Mouse (Mus musculus): ENCODE data around the gene Nfat5. TPM values are rescaled to one million over a fixed set of nuclear protein-coding genes. Genes with fewer than 3 reads are reported as not detected.

Gene Nfat5
- 10 to 100 TPM; 46.3 to 60.9 TPM for total RNA-seq (2021)

DNA sequence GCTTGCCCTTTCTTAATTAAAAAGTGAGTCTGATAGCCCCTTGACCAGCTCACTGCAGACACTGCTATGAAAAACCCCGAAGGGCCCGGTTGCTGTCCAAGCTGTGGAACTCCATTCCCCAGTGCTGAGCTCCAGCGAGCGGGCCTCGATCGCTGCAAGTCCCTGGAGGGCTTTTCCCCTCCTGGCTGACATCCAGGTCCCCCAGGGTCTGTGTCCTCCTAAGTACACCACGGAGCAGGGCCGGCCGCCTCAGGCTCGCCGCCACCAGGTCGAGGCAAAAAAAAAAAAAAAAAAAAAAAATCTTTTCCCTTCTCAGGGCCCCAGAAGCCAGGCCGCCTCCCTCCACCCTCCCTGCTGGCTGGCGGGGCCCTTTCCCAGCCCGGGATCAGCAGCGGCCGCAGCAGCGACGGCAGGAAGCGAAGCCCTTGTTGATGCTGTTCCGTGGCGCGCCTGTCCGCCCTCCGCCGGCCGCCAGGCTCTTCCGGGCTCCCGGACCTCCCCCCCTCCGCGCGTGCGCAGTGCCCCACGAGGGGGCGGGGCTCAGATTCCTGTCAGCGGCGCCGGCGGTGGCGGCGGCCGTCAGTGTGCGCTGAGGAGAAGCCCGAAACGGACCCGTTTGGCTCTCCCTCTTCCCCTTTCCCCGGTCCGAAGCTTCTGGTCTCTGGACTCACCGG, at the start of gene Nfat5:
Gene Nfat5 (plus strand): TSS at position 543 of the 674 bp plus-strand sequence.
- intact Hi-C loops (cut with DNase I) = loop anchor here (10.0 kb wide), 2 partner anchors 138 to 178 kb away; partner anchors contain the start of gene Cyb5b
- peak; percentile 98 to 99 for DNase-seq (ENCODE audit: low spot score in 2 of 2)

DNA sequence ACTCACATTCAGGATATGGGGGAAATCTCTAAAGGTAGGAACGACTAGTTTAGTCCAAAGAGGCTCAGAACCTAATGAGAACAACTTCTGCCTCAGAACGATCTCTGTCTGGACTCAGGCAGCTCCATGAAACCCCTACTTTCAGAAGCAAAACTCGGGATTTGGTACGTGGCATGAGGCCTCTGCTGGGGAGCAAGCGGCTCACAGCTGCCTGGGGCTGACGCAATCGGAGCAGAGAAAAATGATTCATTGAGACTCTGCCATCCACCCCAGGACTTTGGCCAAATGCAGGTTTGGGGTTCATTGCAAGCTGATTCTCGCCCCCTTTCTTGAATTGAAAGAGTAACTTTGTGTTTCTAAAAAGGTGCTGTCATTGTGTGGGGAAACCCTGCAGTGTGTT, 49.1 kb upstream of the Nfat5 start:
- intact Hi-C loops (cut with DNase I) = no loop called here
- no peak for DNase-seq (ENCODE audit: low spot score in 2 of 2)

DNA sequence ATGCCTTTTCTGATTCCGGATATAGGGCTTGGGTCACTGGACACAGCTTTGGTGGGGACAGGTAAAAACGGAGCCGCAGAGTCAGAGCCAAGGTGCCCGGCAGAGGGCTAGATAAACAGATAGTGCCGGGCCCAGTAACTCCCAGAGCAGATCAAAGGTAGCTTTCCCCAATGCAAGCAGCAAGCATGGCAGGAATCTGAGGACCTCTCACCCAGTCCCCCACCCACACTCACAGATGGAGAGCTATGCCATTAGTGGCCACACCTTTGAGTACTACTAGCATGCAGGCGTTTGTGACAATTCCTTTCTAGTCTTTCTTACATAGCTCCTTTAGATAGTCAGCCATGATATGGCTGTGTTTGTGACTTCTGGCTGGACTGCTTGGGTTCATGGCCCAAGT, 44.8 kb upstream of the Nfat5 start:
- no peak for DNase-seq (ENCODE audit: low spot score in 2 of 2)
- intact Hi-C loops (cut with DNase I) = no loop called here

DNA sequence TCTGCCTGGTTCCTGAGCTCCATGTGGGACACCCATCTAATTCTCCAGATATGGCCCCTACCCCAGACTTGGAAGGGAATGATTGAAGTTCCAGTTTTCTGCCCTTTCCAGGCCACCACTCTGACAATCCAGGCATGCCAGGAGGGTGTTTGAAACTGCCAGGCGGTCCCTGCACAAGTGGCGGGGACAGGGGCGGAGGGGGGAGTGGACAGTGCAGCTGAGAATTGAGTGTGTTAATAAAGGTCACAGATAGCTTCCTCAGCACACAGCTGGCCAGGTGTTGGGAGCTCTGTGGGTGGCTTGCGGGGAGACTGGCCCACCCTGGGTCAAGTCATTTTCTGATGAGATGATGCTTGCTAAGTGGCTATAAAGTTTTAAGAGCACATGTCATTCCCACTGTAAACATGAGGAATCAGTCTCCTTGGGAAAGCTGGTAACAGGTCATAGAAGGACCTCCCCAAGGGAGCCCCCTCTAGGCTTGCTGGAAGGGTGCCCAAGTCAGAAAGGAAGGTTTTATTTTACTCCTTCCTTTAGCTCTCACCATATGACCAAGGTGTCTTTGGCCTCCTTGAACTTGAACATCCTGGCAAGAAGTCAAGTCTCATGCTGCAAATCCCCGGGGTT, 41.7 kb upstream of the Nfat5 start:
- intact Hi-C loops (cut with DNase I) = no loop called here
- no peak for DNase-seq (ENCODE audit: low spot score in 2 of 2)

DNA sequence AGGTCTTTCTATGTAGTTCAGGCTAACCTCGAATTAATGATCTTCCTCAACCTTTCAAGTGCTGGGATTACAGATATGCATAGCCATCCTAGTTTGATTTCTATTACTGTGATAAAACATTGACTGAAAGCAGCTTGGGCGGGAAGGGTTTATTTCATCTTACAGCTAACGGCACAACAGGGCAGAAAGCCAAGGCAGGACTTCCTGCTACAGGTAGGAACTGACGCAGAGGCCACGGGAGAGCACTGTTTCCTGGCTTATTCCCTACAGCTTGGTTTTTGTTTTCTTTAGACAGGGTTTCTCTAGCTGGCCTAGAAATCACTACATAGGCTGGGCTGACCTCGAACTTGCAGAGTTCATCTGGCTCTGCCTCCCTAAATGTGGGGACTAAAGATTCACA, 40.1 kb upstream of the Nfat5 start:
- DNase-seq (ENCODE audit: low spot score in 2 of 2) = no peak
- intact Hi-C loops (cut with DNase I) = no loop called here

DNA sequence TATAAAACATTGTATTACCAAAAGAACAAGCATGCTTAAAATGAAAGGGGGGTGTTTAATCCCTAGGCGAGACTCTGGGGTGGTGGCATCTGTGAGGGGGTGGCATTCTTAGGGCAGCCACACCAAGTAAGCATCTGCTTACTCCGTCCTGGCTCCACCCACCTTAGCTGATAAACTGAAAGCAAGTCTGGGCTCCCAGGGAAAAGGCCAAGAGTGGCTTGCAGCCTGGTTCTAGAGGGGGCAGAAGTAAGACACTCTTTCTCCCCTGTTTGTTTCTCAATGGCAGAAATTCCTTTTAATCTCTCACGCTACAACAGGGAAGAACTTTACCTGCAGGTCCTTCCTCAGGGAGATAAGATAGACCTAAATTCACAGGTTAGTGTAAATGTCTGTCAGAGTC, 38.9 kb upstream of the Nfat5 start:
- DNase-seq (ENCODE audit: low spot score in 2 of 2) = no peak
- intact Hi-C loops (cut with DNase I) = no loop called here

DNA sequence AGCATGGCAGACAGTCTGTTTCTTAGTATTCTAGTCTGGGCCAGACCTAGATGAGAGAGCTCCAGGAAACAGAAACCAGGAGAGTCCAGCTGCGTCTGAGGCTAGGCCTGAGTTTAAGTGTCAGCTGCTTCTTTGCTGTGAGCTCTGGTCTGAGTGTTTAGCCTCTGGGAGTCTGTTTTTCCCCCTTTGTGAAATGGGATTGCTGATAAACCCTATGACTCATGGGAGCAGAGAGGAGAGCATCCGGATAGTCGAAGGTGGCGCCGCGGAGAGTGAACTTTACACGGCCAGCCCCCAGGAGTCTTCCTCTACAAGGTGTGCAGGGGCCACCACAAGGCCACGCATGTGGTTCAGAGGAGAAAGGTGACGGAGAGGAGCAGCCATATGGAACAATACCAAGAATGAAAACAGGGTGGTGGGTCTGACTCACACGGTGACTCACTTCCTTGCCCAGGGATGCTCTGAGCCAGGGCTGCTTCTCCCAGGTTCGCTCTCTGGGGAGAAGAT, 38.3 kb upstream of the Nfat5 start:
- intact Hi-C loops (cut with DNase I) = no loop called here
- DNase-seq (ENCODE audit: low spot score in 2 of 2) = peak in 1 of 2 experiments; percentile 5

DNA sequence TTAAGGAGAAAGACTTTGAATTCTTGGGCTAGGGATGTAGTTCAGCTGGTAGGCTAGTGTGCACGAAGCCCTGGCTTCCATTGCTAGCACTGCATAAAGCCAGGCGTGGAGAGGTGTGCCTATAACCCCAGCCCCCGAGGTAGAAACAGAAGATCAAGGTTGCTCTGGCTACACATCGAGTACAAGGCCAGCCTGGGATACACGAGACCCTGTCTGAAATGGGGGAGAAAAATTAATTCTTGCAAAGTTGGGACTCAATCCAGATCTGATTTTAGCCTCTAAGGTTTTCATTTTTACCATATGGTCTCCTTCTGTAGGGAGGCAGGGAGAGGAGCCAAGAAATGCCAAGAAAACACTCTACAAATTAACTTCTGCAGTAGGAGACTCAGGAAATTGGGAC, 36.0 kb upstream of the Nfat5 start:
- DNase-seq (ENCODE audit: low spot score in 2 of 2) = peak; percentile 25 to 42
- intact Hi-C loops (cut with DNase I) = no loop called here

DNA sequence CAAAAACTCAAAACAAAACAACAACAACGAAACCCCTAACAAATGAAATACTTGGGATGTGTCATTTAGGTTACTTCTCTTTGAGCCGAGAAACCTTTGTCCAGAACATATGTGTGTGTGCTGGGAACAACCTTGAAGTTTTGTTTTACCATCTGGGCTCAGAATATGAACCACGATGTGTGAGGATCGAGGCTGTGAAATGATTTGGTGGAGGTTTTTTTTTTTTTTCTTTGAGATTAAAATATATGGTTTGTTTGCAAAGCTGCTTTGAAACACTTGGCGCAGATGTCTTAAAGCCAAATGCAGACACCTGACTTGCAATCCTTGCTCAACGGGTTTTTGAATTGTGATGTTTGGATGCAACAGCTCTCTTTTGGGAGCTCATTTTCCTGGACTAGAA, 33.1 kb upstream of the Nfat5 start:
- intact Hi-C loops (cut with DNase I) = no loop called here
- peak; percentile 6 to 8 for DNase-seq (ENCODE audit: low spot score in 2 of 2)

DNA sequence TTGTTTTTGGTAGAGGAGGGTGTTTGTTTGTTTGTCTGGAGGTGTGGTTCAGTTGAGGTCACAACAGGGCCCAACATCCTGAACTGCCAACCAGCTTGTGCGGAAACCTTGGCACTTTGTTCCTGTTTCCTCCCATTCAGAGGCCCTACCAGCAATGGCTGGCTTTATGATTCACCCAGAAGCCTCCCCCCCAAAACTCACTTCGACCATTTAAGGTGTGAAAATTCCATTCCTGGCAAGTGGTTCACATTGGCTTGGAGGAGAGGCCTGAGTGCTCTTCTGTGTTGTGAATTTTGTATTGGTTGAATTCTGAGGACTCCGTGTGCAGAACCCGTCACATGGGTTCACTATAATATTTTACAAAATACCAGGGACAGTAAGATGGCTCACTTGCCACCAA, 32.1 kb upstream of the Nfat5 start:
- intact Hi-C loops (cut with DNase I) = no loop called here
- DNase-seq (ENCODE audit: low spot score in 2 of 2) = no peak

DNA sequence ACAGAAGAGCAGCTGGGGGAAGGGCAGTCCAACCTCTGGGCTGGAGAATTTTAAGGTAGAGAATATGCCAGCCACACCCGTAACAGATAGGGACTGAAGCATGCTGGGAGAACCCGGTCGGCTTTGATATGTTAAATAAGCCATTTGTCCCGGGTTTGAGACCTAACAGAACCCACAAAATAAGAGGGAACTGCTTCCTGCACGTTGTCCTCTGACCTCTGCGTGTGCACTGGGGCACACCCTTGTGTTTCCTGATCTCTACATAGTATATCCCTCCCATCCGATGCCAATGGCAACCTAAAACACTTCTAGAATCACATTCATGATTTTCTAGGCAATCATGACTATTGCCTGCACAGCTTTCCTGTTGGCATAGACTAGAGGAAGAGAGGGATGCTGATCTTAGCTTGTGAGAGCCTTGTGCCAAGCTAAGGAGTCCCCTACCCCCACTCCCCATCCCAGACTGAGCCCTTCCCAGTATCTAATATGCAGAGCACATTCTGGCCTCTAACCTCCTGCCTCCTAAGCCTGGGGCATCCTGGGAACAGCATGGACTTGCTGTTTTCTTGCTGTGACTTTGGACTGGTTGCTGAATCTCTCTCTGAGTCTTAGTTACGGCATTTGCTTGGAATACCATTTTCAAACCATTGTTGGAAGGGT, 31.1 kb upstream of the Nfat5 start:
- intact Hi-C loops (cut with DNase I) = no loop called here
- no peak for DNase-seq (ENCODE audit: low spot score in 2 of 2)

DNA sequence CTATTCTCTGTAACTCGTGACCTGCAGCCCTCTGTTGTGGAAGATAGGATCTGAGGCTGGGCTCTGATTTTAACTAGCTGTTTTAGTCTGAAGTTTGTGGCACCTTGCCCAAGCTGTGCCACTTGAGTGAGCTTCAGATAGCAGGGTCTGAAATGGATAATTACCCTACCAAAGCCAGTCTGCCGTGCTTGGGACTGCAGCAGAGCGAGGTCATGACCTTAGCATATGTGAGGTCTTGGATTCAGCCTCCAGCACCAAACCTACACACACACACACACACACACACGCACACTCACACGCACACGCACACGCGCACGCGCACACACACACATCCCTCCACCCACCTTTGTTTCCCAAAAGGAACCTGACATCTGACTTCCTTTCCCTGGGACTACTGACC, 27.5 kb upstream of the Nfat5 start:
- intact Hi-C loops (cut with DNase I) = no loop called here
- DNase-seq (ENCODE audit: low spot score in 2 of 2) = no peak

DNA sequence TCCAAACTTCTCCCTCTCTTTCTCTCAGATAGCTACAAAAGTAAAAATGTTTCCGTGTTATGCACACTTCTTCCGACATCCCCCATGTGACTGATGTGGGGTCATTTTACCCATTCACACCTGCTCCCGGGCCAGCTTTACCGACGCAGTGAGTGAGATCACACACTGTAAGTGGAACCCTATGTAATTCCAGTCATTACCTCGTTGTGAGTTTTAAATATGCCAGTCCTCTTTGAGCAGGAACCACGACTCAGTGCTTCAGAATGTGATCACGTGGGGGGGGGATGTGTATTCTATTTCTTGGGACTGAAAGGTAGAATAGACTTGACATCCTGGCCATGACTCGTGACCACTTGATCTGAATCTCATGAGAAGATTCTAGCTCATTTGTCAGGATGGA, 24.8 kb upstream of the Nfat5 start:
- DNase-seq (ENCODE audit: low spot score in 2 of 2) = no peak
- intact Hi-C loops (cut with DNase I) = no loop called here

DNA sequence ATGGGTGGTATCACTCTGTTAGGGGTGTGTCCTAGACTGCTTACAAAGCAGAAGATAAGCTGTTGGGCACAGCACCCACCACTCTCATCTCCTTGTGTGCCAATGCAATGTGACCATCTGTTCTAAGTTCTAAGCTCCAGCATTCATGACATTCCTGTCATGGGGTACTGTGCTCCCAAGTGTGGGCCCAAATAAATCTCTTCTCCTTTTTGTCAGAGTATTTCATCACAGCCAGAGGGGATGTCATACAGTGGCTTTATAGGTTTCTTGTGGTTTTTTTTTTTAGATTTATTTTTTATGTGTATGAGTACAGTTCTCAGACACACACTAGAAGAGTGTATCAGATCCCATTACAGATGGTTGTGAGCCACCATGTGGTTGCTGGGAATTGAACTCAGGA, 24.1 kb upstream of the Nfat5 start:
- no peak for DNase-seq (ENCODE audit: low spot score in 2 of 2)
- intact Hi-C loops (cut with DNase I) = no loop called here

DNA sequence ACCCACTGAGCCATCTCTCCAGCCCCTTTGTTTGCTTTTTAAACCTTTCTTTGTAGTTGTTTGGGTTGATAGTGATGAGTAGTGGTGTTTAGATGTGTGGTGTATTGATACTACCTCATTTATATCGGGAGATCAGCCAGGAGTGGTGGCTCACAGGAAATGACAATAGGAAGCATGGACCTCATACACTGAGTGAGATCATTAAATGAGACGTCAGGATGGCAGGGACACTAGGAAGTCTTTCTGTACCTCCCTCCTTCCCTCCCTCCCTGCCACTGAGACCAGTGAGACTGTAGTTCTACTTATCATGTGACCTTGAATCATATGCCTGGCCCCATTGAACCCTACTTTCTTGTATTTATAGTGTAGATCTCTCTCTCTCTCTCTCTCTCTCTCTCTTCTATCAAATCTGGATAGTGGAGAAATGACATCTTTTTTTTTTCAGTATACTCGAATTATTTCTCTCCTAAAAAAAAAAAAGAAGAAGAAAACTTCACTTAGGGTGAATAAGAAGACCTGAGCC, 23.6 kb upstream of the Nfat5 start:
- no peak for DNase-seq (ENCODE audit: low spot score in 2 of 2)
- intact Hi-C loops (cut with DNase I) = no loop called here

DNA sequence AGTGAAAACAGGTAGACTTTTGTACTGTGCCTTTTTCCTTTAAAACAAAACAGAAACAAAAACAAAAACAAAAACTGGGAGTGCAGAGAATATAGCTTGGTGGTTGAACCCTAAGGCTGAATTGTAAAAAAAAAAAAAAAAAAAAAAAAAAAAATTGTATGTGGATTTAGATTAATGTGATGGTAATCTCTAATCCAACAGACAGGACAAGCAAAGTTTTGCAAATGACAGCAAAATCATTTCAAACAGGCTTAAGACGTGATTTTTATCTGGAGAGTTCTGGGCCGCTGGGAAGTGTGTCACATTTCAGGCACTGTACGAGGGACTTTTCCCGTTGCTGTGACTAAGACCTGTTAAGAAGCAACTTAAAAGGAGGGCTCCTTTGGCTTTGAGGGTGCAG, 23.0 kb upstream of the Nfat5 start:
- intact Hi-C loops (cut with DNase I) = no loop called here
- no peak for DNase-seq (ENCODE audit: low spot score in 2 of 2)

DNA sequence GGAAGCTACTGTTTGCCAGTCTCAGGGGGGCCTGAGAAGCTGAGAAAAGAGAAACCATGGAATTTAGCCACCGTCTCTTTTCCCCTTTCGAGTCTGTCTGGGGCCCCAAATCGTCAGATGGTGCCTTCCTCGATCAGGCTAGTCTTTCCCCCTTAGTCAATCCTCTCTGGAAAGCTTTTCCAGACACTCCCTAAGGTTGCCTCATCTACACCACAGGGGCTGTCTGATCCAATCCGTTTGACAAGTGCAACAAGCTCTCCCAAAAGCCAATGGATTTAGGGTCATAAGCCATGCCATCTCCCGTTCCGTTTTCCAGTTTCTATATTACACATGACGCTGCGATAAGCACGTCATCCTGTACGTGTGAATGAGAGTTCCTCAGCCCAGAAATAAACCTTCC, 22.5 kb upstream of the Nfat5 start:
- intact Hi-C loops (cut with DNase I) = no loop called here

DNA sequence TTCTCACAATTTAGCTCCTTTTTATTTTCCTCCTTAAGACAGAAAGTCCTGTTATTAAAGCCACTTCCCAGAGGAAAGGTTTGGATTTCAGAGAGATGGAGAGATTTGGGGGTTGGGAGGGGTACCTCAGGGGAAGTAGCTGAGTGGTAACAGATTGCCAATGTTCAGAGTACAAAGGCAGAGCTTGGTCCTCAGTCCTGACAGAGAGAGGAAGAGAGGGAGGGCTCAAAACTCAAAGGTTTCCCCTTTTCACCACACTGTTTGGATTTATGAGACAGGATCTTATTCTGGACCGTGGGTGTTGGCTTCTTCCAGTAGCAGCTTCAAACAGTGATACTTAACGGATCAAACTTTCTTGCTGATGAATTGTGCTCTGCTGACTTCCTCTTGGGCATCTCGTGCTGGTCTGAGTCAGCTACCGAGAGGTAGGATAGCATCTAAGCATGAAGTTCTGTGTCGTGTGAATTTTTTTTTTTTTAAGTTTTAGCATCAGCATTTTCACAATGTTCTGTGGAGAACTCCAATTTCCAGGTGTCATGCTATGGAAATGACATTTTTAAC, 15.9 kb upstream of the Nfat5 start:
- DNase-seq (ENCODE audit: low spot score in 2 of 2) = no peak
- intact Hi-C loops (cut with DNase I) = no loop called here

More for the DNA sequence above, 22.5 kb upstream of the Nfat5 start:
- DNase-seq (ENCODE audit: low spot score in 2 of 2) = no peak

DNA sequence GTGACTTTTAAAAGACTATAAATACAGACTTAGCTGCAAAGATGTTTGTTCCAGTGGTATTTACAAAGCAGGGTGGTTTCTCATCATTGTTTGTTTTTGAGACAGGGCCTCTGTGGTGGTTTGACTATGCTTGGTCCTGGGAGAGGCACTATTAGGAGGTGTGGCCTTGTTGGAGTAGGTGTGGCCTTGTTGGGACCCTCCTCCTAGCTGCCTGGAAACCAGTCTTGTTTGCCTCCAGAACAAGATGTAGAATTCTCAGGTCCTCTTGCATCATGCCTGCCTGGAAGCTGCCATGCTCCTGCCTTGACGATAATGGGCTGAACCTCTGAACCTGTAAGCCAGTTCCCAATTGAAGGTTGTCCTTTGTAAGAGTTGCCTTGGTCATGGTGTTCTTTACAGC, 14.7 kb upstream of the Nfat5 start:
- intact Hi-C loops (cut with DNase I) = no loop called here
- DNase-seq (ENCODE audit: low spot score in 2 of 2) = no peak

DNA sequence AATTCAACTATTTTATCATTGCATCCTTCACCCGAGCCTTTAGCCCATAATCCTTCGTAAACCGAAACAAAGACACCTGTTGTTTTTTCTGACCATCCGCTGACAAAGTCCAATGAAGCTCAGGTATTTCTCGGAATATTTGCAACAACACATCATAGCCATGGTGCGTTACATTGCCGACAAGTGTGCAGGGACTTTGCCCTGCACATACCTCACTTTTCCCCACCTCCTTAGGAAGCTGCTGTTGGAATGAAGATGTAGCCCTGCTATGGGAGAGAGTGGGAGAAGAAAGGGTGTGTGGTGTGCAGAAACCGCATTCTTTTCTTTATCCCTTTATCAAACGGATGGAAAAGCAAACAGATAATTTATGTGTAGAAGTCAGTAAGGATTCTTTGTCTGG, 6.6 kb upstream of the Nfat5 start:
- DNase-seq (ENCODE audit: low spot score in 2 of 2) = no peak
- intact Hi-C loops (cut with DNase I) = no loop called here

Data from left cerebral cortex, postnatal 36 days (tissue).